Mouse (Mus musculus): Measurements from ENCODE around the gene Atp5d.

Gene Atp5d

DNA sequence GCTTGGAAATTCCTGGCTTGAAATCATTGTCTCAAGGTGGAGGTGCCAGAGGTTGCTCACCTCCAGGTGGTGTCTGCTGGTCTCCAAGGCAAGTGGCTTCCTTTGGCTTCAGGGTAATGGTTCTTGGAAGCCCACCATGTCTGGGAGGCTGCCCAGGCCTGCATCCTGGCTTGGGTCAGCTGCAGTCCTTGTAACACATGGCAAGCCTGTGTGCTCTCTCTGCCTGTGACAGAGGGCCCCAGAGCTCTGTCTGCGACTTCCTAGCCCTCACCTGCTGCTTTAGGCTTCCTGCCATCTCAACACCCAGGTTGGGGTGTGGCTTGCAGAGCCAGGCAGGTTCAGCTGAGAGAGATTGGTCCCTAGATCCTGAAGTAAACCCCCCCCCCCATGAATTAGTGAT is 20.7 kb upstream of the Atp5d start:
- DNase-seq (ENCODE audit: low spot score in 2 of 2) = no peak

DNA sequence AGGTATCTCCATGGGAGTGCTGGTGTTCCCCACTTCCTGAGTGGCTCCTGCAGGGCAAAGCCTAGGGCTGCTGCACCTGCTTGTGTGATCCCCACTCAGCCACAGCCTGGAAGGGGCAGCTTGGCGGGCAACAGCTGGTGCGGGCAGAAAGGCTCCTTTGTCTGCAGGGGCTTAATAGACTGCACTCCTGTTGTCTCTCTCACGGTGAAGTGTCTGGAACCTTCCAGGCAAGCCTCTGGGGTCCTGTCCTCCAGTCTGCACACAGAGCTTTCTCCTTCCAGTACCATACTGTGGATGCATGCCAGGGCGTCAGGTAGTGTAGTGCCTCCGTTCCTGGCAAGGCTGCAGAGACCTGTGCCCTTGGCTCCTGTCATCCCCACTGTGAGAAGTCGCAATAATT is 19.9 kb upstream of the Atp5d start:
- no peak for DNase-seq (ENCODE audit: low spot score in 2 of 2)

DNA sequence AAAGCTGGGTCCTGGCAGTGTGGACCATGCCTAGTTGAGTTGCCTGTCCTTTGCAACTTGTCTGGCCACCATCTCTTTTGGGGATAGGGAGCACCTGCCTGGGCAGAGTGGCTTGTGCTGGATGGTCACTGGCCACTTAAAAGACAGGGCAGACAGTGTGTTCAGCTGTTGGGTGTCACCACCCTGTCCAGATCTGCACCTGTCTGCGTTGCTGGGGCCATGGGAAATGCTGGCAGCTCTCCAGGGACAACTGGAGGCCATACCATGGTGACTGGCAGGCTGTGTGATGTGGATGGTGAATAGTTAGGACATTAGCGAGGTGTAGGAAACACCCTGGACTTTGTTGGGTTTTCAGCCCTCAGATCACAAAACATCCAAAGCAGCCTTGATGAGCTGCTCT is 18.3 kb upstream of the Atp5d start:
- DNase-seq (ENCODE audit: low spot score in 2 of 2) = no peak

- DNase-seq (ENCODE audit: low spot score in 2 of 2) = no peak
Measured at GRCm38 (mm10) chr10:80121639-80122038, 16.8 kb upstream of the Atp5d start.

- no peak for DNase-seq (ENCODE audit: low spot score in 2 of 2)
Measured at GRCm38 (mm10) chr10:80123932-80124562, 14.4 kb upstream of the Atp5d start.

GRCm38 (mm10) chr10:80127920-80128319 is 10.5 kb upstream of the Atp5d start:
- DNase-seq (ENCODE audit: low spot score in 2 of 2) = no peak

DNA sequence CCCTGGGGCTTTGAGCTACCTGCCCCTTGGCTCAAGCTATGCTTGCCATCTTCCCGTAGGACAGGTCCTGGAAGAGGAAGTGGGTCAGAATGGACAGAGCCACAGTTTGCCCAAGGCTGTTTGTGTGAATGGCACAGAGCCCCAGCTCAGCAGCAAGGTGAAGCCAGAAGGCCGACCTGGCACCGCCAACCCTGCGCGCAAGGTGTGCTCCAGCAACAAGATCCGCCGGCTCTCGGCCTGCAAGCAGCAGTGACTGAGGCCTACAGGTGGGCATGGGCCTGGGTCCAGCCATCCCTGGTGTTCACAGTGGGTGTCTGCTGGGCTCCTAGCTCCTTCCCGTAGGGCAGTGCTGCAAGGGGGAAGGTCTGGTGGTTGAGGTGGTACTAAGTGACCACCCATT is 8.6 kb upstream of the Atp5d start:
- no peak for DNase-seq (ENCODE audit: low spot score in 2 of 2)

- no peak for DNase-seq (ENCODE audit: low spot score in 2 of 2)
Measured at GRCm38 (mm10) chr10:80130403-80131031, 7.9 kb upstream of the Atp5d start.

- DNase-seq (ENCODE audit: low spot score in 2 of 2) = peak in 1 of 2 experiments; percentile 64
Measured at GRCm38 (mm10) chr10:80131316-80131951, 7.0 kb upstream of the Atp5d start.

DNA sequence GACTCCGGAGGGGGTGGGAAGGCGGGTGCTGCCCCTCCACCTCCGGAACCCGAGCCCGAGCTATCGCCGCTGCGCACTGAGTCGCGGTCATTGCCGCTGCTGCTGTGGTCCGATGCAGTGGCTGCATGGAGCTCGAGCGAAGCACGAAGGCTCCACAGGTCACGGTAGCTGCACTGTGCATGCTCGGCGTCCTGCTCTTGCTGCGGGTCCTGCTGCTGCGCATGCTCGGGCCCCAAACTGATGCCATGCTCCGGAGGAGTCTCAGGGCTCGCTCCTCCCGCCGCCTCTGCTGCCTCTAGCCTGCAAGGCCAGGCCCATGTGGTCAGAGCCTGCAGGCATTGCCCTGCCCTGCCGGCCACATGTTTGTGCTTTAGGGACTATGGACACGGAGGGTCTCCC is 6.5 kb upstream of the Atp5d start:
- peak in 1 of 2 experiments; percentile 49 for DNase-seq (ENCODE audit: low spot score in 2 of 2)

- peak in 1 of 2 experiments; percentile 44 for DNase-seq (ENCODE audit: low spot score in 2 of 2)
Measured at GRCm38 (mm10) chr10:80133226-80133849, 5.1 kb upstream of the Atp5d start.

DNA sequence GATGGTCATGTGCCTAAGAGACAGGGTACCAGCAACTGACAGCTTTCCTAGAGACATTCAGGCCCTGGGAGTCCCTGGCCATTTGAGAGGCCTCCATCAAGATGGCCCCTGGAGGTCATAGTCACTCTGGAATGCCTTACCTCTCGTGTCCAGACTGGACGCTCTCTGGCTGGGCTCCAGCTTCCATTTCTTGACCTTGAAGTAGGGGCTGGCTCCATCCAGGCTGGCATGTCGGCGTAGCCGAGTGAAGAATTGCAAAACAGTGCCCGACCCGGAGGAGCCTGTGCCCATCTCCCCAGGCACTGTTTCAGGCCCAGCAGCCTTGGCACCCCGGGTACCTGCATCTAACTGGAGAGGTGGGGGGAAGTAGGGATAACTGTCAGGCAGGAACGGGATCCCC is 4.0 kb upstream of the Atp5d start:
- no peak for DNase-seq (ENCODE audit: low spot score in 2 of 2)

- no peak for DNase-seq (ENCODE audit: low spot score in 2 of 2)
Measured at GRCm38 (mm10) chr10:80135161-80135560, 3.3 kb upstream of the Atp5d start.

DNA sequence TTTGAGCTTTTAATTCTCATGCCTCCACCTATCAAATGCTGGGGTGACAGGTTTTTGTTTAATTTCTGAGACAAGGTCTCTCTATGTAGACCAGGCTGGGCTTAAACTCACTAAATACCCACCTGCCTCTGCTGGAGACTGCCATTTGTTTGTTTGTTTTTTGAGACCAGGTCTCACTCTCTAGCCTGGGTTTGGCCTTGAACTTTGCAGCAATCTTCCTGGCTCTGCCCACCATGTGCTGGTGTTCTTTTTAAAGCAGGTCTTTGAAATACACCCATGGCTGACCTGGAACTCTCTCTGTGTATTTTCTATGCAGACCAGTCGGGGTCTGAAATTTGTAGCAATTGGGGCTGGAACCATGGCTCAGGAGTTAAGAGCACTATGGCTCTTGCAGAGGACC is 2.8 kb upstream of the Atp5d start:
- DNase-seq (ENCODE audit: low spot score in 2 of 2) = no peak

GRCm38 (mm10) chr10:80136179-80136951 is 2.1 kb upstream of the Atp5d start:
- no peak for DNase-seq (ENCODE audit: low spot score in 2 of 2)

- peak in 1 of 2 experiments; percentile 62 for DNase-seq (ENCODE audit: low spot score in 2 of 2)
Measured at GRCm38 (mm10) chr10:80136952-80137625, 1.3 kb upstream of the Atp5d start.

- DNase-seq (ENCODE audit: low spot score in 2 of 2) = peak in 1 of 2 experiments; percentile 71
Measured at GRCm38 (mm10) chr10:80137626-80138552, 543 bp upstream of the Atp5d start.

- no peak for DNase-seq (ENCODE audit: low spot score in 2 of 2)
Measured at GRCm38 (mm10) chr10:80139439-80139775, 975 bp downstream of the Atp5d start.

DNA sequence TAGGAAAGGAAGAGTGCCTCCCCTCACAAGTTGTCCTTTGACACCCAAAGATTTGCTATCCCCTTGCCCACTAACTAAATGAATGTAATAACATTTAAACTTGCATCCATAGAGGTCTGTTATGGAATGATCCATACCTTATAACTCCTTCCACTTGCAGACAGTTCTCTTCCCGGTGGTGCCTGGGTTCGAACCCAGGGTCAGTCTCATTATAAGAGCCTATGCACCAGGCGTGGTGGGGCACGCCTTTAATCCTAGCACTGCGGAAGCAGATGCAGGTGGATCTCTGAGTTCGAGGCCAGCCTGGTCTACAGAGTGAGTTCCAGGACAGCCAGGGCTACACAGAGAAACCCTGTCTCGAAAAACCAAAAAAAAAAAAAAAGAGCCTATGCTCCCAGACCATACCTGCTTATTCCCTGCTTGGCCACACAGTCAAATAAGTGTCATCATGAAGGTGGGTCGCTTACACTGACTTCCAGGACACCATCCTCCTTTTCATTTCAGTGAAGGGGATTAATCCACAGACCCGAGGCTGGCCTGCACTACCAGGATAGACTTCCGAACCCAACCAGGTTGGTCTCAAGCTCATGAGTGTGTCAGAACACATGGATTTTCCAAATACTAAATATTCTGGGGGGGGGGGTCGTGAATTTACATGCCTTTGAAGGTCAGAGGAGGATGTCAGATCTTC is 1.7 kb downstream of the Atp5d start:
- DNase-seq (ENCODE audit: low spot score in 2 of 2) = no peak

GRCm38 (mm10) chr10:80140666-80141035 is 2.2 kb downstream of the Atp5d start, which contains the start of gene Cbarp:
Cbarp (minus strand) TSS chr10:80140835.
- no peak for DNase-seq (ENCODE audit: low spot score in 2 of 2)

Measured in right cerebral cortex, adult 2 months (tissue).